Mouse (Mus musculus) liver, adult 2 months (tissue): ENCODE data around the gene Sh2b2. TPM values are rescaled to one million over a fixed set of nuclear protein-coding genes. Genes with fewer than 3 reads are reported as not detected.

Experiments
- DNase-seq: peaks from one replicate; pipeline ENCODE4 v3.0.0-alpha.2; 2011; ENCODE audit warnings: low read depth, low spot score; ENCODE audit errors: extremely low read depth
- H3K27ac ChIP-seq: fragments of 200-500 bp; replicated peaks from 2 replicates; pipeline ENCODE4 v1.5.1; 2012; ENCODE audit warnings: low read depth, mild to moderate bottlenecking, control low read depth, inconsistent platforms, low read length; ENCODE audit not compliant: insufficient read depth
- H3K27me3 ChIP-seq: fragments of 200-500 bp; 2 replicates; pipeline ENCODE4 v1.6.1; 2012; ENCODE audit warnings: mild to moderate bottlenecking, moderate library complexity, low read length, inconsistent platforms; ENCODE audit not compliant: control insufficient read depth, insufficient read depth
- H3K36me3 ChIP-seq: fragments of 200-500 bp; 2 replicates; pipeline ENCODE4 v1.6.1; 2012; ENCODE audit warnings: low read length, inconsistent platforms; ENCODE audit not compliant: control insufficient read depth, insufficient read depth
- H3K4me1 ChIP-seq: fragments of 200-500 bp; 2 replicates; pipeline ENCODE4 v1.6.1; 2011; ENCODE audit warnings: low read length; ENCODE audit not compliant: control insufficient read depth, insufficient read depth
- H3K4me3 ChIP-seq: fragments of 200-500 bp; 2 replicates; pipeline ENCODE4 v1.5.1; 2011; ENCODE audit warnings: low read depth, mild to moderate bottlenecking, control low read depth, low read length, moderate library complexity; ENCODE audit not compliant: insufficient read depth
- H3K79me2 ChIP-seq: fragments of 200-500 bp; 2 replicates; pipeline ENCODE4 v1.6.1; 2012; ENCODE audit warnings: inconsistent platforms, mild to moderate bottlenecking, low read length, moderate library complexity; ENCODE audit not compliant: control insufficient read depth, insufficient read depth
- H3K9ac ChIP-seq: fragments of 200-500 bp; 2 replicates; pipeline ENCODE4 v1.6.1; 2012; ENCODE audit warnings: low read depth, mild to moderate bottlenecking, control low read depth, inconsistent platforms, low read length
- CTCF ChIP-seq: fragments of 200-500 bp; IDR thresholded peaks from 2 replicates; pipeline ENCODE4 v1.5.1; 2011; ENCODE audit warnings: low read depth, low read length, control low read depth
- POLR2A ChIP-seq: fragments of 200-500 bp; IDR thresholded peaks from 2 replicates; pipeline ENCODE4 v1.6.1; 2011; ENCODE audit warnings: low read length, control low read depth; ENCODE audit not compliant: insufficient read depth; ENCODE audit errors: extremely low read depth
- WGBS: fragments of 180-500 bp; shearing (Covaris S2); methylation state at CpG from one replicate; pipeline ENCODE4 v1.1.7; 2018; 5-methylcytosine and 5-hydroxymethylcytosine counted together
- polyA plus RNA-seq: library from polyadenylated mRNA; depleted of rRNA; stranded (reverse); fragments of >200 nt; gene quantifications from 2 replicates; pipeline ENCODE4 v1.2.3, GENCODE M21; 2012
- total RNA-seq: library from RNA; depleted of rRNA; stranded (reverse); fragments of >200 nt; gene quantifications from 2 replicates; pipeline ENCODE4 v1.2.3, GENCODE M21; 2014

Gene Sh2b2
- total and polyA plus RNA-seq, 2 experiments: 0.65 to 6.1 TPM

GRCm38 (mm10) chr5:136244762-136245540 is 1.4 kb downstream of the Sh2b2 start:
- TF ChIP-seq CTCF: no peak
- TF ChIP-seq POLR2A: peak; percentile 51; the same call in 1 of the 2 replicates
- peak; percentile 54 for DNase-seq
- Histone ChIP-seq H3K4me3 (peak overlapping the region; percentile 76), H3K36me3 (no peaks in the 10 kb centered on the region), H3K27ac (peak overlapping the region; percentile 55), H3K27me3 (no peaks in the 10 kb centered on the region), H3K4me1 (peaks cover 14% of the 10 kb centered on the region), H3K79me2 (no peaks in the 10 kb centered on the region; the same call in 1 of the 2 replicates), H3K9ac (peak overlapping the region; percentile 80)
- under 1% methylated on average over 55 of the region's 57 CpGs for WGBS

DNA sequence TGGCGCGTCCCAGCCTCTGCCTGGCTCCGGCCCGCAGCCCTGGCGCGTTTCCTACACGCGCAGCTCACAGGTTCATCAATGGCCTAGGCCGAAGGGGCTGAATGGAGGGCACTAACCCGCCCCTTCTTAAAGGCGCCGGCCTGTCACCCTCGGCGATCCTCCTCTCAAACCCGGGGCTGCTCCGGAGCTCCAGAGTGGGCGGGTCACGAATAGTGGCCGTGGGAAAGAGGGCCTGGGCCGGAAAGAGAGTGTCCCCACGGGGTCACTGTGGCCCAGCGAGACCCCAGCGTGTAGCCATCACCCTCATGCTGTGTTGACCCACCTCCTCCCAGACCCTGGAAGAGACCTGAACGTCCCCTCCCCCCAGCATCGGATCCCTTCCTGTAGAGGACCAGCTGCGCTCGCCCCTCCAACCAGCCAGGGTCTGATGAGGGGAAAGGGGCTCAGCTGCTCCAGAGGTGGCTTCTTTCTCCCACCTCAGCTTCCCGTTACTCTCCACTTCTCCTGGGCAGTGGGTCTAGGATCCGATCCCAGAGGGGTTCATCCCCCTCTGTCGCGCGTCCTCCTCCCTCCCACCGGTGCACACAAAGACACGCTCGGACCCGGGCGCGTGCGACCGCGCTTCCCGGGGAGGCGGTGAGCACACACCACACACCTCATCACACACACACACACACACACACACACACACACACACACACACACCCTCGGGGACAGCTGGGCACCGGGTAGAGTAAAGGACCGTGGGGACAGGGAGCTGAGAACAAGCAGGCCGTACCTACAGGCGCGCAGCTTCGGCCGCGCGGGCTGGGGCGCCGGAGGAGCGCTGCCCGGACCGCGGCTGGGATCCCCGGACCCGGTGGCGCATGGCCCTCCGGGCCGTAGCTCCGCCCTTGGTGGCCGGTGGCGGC is 2.2 kb downstream of the Sh2b2 start:
- no peaks in the 10 kb centered on the region for H3K27me3 ChIP-seq
- H3K27ac ChIP-seq: peak overlapping the region; percentile 50
- H3K4me3 ChIP-seq: peak overlapping the region; percentile 76
- TF ChIP-seq CTCF (no peak), POLR2A (no peak)
- no peaks in the 10 kb centered on the region; the same call in 1 of the 2 replicates for H3K79me2 ChIP-seq
- peak; percentile 24 for DNase-seq
- H3K9ac ChIP-seq: peak overlapping the region; percentile 80
- H3K36me3 ChIP-seq: no peaks in the 10 kb centered on the region
- peaks cover 14% of the 10 kb centered on the region for H3K4me1 ChIP-seq
- WGBS: 1% methylated on average over 59 of the region's 67 CpGs

- no peak for TF ChIP-seq CTCF
- TF ChIP-seq POLR2A: no peak
- H3K27me3 ChIP-seq: no peaks in the 10 kb centered on the region
- no peak overlapping the region for H3K4me3 ChIP-seq
- no peaks in the 10 kb centered on the region; the same call in 1 of the 2 replicates for H3K79me2 ChIP-seq
- H3K4me1 ChIP-seq: peaks cover 15% of the 10 kb centered on the region
- DNase-seq: no peak
- no peaks in the 10 kb centered on the region for H3K36me3 ChIP-seq
- H3K27ac ChIP-seq: no peak overlapping the region
- WGBS: 92% methylated on average over 6 of the region's 6 CpGs
- no peak overlapping the region for H3K9ac ChIP-seq
Measured at GRCm38 (mm10) chr5:136241161-136241560, 5.2 kb downstream of the Sh2b2 start.

- TF ChIP-seq CTCF (no peak), POLR2A (no peak)
- H3K27me3 ChIP-seq: no peaks in the 10 kb centered on the region
Measured at GRCm38 (mm10) chr5:136240381-136240780, 6.0 kb downstream of the Sh2b2 start.

GRCm38 (mm10) chr5:136237607-136238006 is 8.7 kb downstream of the Sh2b2 start:
- peaks cover 5% of the 10 kb centered on the region; the same call in 1 of the 2 replicates for H3K4me1 ChIP-seq
- H3K27ac ChIP-seq: no peak overlapping the region
- no peaks in the 10 kb centered on the region for H3K79me2 ChIP-seq
- no peak overlapping the region; the same call in 1 of the 2 replicates for H3K4me3 ChIP-seq
- H3K27me3 ChIP-seq: no peaks in the 10 kb centered on the region
- no peaks in the 10 kb centered on the region for H3K36me3 ChIP-seq
- H3K9ac ChIP-seq: peak overlapping the region; percentile 6; the same call in 1 of the 2 replicates
- TF ChIP-seq CTCF: no peak
- WGBS: 4% methylated on average over 19 of the region's 19 CpGs
- DNase-seq: no peak

More at GRCm38 (mm10) chr5:136240381-136240780, 6.0 kb downstream of the Sh2b2 start:
- no peak for DNase-seq
- H3K79me2 ChIP-seq: no peaks in the 10 kb centered on the region; the same call in 1 of the 2 replicates
- H3K27ac ChIP-seq: no peak overlapping the region
- H3K36me3 ChIP-seq: no peaks in the 10 kb centered on the region
- WGBS: 81% methylated on average over 1 of the region's 1 CpGs
- peaks cover 9% of the 10 kb centered on the region for H3K4me1 ChIP-seq
- H3K4me3 ChIP-seq: no peak overlapping the region
- no peak overlapping the region for H3K9ac ChIP-seq
